Mouse (Mus musculus): ENCODE data around the gene 2810021J22Rik.

Gene 2810021J22Rik

DNA sequence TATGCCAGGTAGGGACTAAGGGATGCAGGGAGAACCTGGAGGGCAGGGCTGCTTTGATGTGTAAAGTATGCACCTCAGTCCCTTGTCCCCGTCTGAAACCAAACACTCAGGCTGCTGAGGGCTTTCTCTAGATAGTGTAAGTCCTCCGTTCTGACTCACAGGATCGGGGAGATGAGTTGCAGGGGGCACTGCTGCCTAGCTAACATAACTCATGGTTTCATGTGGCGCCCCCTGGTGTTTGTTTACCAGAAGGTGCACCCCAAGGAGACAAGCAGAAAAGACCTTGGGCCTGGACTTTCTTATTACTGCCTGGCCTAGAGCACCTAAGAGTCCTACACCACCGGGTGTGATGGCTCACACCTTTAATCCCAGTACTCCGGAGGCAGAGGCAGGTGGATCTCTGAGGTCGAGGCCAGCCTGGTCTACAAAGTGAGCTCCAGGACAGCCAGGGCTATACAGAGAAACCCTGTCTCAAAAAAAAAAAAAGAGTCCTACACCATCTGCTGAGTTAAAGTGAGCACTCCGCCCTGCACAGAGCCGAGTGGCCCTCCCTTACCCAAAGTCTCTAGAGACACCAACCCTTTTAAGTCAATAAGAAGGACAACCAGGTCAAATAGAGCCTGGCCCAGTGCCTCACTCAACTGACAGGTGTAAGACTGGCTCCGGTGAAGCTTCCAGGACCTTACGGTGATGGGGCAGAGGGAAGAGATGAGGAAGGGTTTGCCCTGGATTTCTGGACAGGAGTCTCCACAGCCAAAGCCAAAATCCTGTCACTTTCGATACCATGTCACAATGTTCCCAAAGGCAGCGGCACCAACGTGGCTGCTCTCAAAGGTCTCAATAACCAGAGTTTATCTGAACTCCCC, 50.1 kb downstream of the 2810021J22Rik start:
- peak; percentile 34 for DNase-seq

DNA sequence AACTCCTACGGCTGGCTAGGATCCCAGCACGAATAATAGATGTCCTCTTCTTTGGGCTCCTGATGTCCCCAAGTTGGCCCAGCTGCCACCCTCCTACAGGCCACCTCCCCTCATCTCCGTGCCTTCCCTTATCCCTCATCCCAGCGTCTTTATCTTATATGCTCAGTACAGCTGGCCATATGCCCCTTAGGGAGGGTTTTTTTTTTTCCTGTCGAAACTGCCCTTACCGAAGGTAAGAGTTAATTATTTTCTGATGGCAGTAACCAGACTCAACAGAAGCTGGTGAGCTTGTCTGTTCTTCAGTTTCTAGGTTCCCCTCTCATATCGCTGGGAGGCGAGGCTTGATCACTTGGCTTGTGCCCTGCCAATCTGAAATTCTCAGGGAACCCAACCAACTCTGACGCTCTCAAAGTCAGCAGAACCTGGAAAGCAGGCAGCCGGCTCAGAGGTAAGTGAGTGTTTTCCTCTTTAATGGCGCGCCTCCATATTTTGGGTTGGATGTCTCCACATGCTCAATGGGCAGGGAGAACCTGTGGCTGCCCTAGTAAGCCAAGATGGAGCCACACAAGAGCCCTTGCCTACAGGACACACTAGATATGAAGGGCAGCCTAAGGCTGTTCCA, 50.8 kb downstream of the 2810021J22Rik start, which contains the start of gene Btnl10:
Gene Btnl10, plus strand, starts transcription at position 164 of the 622 bp plus-strand sequence.
- DNase-seq = no peak

DNA sequence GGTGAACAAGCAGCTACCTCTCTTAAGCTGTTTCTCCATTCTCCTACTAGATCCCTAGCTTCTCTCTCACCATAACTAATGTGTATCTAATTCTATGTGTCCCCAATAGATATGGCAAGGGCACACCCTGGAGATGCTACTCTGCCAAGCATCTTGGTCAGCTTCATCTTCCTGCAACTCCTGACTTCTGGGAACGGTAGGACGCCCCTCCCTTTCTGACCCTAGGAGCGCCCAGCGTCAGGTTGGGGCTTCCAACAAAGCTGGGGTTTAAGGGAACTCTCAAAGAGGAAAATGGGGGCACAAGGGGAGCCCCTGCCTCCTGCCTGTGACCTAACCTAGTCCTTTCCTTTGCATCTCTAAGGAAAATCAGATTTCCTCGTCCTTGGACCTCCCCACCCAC, 51.7 kb downstream of the 2810021J22Rik start:
- DNase-seq = no peak

DNA sequence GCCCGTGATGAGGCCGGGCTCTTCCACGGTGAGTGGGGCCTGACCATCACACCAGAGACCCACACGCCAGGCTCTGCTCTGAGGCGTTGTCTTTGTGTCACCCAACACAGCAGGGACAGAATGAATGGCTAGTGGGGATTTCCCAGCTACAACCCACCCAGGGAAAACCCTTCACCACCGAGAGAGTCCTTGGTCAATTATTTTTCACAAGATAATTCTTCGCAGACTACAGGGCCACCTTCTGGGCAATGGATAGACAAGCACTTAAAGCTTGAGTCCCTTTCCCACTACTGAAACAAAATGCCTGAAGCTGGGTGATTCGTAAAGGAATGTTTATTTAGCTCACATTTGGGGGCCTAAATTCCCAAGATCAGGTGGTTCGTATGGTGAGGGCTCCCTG, 55.4 kb downstream of the 2810021J22Rik start:
- DNase-seq = no peak

DNA sequence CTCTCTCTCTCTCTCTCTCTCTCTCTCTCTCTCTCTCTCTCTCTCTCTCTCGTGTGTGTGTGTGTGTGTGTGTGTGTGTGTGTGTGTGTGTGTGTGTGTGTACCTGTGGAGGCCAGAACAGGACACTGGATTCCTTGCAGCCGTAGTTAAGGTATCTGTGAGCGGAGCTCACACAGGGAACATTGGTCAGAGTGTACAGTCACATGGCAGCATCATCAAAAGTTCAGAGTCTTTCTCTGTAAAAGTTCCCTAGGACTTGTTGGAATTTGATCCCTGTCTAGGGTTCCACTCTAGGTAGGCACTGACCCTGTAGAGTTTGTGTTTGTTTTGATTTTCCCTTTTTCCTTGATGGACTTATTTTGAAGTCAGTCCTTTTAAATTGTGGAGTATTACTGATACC, 59.6 kb downstream of the 2810021J22Rik start:
- DNase-seq = no peak

DNA sequence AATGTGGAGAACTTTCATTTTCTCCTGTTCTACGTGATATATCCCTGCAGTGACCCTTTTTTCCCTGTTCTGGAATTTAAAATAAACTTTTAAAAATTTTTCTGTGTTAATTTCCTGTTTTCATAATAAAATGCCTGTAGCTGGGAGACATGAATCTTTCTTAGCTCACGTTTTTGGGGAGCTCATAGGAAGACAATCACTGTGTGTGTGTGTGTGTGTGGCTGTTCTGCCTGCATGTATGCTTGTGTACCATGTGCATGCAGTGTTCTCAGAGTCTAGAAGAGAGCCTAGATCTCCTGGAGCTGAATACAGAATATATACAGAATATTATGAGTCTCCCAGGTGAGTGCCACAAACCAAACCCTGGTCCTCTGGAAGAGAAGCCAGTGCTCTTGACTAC, 60.0 kb downstream of the 2810021J22Rik start:
- DNase-seq = no peak

DNA sequence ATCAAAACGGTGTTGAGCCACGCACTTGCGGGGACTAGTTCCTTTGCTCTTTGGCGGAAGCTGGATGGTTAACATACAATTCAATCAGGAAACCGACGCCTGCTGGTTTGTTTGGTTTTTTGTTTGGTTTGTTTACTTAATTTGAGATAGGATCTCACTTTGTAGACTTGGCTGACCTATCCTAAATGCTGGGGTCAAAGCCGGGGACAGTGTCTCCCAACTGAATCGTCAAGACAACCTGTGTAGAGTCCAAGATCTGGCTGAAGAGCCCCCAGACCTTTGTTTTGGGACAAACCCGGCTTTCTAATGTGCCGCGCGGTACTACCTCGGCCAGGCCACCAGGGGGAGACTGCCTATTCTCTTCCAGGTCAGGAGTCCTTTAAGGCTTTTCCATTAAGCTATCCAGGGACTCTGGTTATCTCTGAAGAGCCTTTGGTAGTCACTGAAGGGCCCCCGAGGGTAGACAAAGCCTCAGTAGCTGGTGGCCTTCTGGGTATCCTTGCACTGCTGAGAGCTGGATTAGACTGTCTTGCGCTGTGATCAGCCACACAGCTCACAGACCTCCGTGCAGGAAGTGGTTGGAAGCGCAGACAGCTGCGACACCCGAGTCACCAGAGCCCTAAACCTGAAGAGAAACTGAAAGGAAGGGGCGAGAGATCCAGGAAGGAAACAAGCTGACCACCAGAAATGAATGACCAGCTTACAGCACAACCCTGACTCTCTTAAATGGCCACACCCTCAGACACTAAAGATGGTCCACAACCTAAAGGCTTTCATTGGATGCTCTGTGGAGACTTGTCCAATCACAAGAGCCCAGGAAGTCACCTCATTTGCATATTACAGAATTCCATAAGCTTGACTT, 61.0 kb downstream of the 2810021J22Rik start:
- DNase-seq = peak; percentile 55

DNA sequence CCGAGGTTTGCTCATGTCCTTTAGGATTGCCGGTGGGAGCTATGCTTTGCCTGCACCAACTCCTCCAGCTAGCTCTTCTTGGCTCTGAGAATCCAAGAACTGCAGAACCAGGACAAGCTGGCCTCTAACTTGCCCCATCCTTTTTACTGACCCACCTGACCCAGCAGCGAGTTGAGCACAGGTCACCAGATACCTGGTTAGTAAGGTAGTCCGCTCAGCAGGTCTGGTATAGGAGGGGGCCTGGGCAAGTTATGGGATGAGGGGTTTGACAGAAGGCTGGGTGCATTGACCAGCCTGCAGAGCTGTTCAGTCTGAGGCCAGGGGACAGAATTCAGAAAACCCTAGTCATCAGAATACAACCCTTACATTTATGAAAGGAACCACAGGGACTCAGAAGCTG, 62.0 kb downstream of the 2810021J22Rik start:
- no peak for DNase-seq

DNA sequence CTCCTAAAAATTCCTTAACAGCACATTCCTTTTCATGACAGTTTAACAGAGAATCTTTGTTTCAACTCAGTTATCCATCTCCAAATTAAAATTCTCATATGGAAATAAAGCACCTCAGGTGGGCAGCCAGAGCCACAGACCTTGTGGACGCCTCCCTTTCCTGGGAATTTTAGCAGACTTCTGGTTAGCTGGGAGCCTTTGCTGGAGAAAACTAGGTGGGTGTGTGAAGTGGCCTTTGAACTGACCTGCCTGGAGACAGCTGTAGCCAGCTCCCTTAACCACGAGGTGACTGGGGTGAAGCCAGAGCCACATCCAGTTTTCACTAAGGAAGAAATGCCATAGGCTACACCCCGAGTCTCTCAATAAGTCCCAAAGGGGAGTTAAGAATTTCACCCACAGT, 62.6 kb downstream of the 2810021J22Rik start:
- no peak for DNase-seq

DNA sequence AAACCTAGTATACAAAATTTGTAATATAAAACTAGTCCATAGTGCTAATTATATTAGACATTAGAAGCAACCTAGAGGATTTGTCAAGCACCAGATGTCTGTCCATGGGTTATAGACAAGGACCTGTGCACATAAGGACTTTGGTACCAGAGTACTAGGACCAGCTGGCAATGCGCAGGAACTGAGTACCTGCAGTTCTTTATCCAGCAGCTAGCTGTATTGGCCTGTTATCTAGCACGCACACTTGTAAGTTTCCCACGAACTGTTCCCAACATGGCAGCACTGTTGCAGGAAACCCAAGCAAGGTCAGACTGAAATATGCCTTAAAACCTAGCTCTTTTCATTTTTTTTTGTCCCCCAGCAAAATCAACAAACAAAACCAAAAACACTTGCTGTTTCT, 63.2 kb downstream of the 2810021J22Rik start:
- DNase-seq = no peak

DNA sequence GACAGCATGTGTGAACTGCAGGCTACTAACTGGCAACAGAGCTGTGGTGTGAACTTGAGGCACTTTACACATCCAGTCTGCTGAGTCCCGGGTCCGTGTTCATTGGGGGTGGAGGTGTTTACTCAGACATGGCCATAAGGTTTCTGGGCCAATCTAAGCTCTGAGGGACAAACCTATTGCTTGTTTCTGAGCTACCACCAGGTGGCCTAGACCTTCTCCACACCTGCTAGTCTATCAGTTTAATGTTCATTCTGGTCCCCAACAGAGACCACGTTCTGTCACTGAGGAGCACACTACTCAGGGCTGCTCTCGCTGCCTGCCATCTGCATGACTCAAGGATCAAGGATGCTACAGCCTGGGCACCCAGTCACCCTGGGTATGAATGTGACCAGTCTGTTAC, 64.6 kb downstream of the 2810021J22Rik start:
- no peak for DNase-seq
